Mouse (Mus musculus) 3134 (cell line): ENCODE measurements around the gene Ttc19.
A peak's percentile ranks its signal among the peaks of the same experiment; 100 is the strongest.
"Not testable (repeated sequence)": the region's sequence is repeated elsewhere in the genome, so short reads cannot be mapped to it uniquely, and the experiment has no call there.

Experiments
- DNase-seq: peaks from one replicate; pipeline ENCODE4 v3.0.0-alpha.2; 2011; ENCODE audit warnings: low spot score; ENCODE audit not compliant: insufficient read length; ENCODE audit errors: extremely low read depth

Gene Ttc19

DNA sequence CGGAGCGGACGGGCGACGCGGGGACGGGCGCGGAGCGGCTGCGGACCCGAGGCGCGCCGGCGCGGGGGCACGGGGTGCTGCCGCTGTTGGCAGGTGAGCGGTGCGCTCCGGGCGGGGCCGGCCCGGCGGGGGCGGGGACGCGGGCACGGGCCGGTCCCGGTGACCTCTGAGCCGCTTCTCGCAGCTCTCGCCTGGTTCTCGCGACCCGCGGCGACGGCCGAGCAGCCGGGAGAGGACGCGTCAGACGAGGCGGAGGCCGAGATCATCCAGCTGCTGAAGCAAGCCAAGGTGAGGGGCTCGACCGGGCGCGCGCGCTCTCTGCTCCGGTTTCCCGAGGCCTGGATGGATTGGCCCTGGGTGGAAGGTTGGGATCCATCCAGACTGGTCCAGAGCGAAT is 326 bp downstream of the Ttc19 start:
- DNase-seq = peak; percentile 82

DNA sequence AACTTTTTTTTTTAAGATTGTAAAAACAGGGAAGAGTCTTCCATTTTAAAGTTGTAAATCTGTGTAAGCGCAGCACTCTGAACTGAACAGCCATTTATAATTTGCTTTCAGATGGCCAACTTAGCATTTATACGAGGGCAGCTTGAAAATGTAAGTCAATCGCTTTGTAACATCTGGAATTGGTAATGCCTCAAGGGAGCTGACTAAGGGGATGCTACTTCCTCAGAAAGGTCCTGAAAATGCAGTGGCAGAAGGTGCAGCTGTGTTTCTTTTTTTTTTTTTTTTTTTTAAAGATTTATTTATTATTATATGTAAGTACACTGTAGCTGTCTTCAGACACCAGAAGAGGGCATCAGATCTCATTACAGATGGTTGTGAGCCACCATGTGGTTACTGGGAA is 2.7 kb downstream of the Ttc19 start:
- not testable (repeated sequence) for DNase-seq

DNA sequence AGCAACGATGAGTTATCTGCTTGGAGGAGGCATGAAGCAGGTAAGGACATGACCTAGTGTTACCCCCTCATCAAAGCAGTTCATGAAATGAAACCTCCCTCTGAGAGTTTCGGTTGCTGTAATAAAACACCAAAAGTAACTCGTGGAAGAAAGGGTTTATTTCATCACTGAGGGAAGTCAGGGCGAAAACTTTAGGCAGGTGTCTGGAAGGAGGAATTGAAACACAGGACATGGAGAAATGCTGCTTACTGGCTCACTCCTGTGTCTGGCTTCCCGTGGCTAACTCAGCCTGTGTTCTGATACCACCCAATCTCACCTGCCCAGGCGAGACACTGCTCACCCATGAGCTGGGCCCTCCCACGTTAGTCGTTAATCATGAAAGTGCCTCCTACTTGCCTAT is 3.7 kb downstream of the Ttc19 start:
- no peak for DNase-seq

DNA sequence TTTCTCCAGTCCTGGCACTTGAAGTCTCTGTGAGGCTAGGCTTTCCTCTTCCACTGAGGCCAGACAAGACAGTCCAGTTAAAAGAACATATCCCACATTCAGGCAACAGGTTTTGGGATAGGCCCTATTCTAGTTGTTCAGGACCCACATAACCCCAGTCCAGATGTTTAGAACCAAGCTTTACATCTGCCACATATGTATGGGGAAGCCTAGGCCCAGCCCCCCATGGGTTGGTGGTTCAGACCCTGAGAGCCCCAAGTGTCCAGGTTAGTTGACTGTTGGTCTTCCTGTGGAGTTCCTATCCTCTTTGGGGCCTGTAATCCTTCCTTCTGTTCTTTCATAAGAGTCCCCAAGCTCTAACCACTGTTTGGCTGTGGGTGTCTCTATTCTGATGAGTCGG is 6.4 kb downstream of the Ttc19 start:
- DNase-seq = no peak

DNA sequence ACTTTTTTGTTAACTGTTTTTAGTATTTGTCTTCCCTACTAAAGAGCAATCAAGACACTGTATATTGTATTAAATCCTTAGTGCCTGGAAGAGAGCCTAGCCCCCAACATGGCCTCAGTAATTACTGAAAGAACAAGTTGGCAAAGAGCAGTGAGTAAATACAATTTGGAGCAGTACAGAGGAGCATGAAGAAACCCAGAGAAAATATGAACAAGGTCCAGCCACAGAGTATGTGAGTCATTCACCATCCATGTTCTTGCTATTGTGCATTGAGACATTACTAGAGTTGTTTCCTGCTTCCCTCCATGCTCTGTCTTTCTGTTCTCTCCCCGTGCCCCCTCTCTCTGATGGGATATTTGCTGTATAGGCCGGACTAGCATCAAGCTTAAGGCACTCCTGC is 12.8 kb downstream of the Ttc19 start:
- DNase-seq = no peak

DNA sequence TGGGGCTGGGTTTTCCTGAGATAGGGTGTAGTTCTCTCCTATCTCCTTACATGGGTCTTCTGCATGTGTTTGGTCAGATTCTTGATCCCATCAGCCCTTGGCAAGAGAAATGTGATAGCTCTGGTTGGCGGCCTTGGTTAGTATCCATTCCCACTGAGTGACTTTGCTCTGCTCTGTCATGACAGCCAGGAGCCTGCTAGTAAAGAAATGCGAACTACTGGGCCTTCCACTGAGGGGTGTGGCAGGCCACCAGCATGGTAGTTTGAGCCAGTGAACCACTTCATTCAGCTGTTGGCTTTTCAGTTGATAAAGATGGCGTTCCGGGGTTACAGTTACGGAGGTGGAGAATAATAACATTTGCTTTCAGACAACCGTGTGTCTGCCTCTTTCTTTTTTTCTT is 17.6 kb downstream of the Ttc19 start:
- DNase-seq = no peak

DNA sequence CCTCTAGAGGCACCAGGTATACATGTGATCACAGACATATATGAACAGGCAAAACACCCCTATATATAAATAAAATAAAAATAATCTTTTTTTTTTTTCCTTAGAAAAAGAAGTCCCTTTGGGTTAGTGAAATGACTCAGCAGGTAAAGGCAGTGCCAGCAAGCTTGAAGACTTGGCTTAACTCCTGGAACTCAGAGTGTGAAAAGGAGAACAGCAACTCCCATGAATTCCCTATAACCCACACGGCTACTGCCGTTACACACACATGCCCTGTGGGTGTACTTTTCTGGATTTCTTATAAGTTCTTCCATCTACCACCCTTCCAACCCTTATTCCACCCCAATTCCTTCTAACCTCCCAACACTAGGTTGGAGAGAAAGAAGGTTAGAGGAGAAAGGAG is 24.6 kb downstream of the Ttc19 start:
- peak; percentile 35 for DNase-seq

DNA sequence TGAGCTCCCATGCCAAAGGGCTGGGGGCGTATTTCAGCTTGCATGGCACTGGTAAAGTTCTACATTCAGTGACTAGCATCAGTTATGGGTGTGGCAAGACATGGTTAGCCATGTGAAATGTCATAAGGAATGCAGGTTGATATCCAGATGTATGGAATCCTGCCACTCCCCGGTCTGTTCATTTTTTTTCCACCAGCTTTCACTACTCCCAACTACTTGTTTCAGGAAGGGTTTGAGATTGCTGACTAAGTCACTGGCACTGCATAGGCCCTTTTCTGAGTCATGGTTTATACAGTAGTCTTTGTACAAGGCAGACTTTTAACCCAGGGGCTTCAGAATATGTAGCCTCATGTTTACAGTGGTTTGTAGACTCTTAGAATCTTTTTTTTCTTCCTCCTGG is 28.0 kb downstream of the Ttc19 start:
- DNase-seq = no peak

DNA sequence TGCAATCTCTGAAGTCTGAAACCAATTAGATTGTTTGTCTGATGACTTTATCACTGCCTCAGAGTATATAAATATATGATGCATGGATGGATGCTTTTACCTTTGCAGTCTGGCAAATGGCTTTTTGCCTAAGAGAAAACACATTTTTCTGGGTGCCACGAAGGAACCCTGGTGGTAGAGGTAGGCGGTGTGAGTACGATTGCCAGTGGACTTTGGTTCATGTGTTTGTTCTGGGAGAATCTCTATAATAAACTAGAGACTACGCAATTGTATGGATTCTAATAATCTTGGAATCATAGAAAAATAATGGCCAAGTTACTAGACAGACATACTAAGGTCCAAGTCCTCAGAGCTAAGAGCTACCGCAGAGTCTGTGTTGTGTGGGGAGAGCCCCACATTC is 33.7 kb downstream of the Ttc19 start:
- no peak for DNase-seq

DNA sequence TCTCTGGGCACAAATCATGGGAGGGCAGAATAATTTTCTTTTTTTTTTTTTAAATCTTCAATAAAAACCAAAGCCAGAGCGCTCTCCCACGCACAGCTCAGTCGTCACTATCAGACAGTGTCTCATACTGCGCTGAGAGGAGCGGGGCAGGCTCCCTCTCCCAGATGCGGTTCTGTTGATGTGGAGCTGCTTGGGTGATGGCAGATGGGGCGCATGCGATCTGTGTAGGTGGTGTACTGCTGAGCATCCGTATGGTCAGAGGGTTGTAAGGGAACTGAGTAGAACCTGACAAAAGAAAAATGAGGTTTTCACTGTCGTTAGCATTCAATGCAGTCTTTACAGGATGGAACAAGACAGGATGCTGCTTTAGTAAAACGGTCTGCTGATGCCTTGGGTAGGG is 36.5 kb downstream of the Ttc19 start:
- no peak for DNase-seq

DNA sequence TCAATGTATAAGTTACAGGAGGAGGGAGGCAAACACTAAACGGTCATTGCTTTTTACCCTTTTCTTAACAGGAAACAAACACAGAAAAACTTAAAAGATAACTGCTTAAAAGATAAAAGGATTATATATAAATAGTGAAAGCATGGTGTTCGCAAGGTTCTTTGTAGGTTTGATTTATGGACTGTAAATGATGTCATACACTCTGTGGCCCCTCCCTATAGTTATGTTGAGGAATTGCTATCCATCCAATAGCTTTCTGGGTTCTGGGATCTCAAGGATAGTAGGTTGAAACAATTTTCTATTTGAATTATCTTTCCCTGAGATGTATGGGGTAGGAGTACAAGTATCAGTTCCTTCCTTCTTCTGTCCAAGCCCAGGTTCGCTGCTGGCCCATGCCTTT is 38.8 kb downstream of the Ttc19 start:
- DNase-seq = no peak

DNA sequence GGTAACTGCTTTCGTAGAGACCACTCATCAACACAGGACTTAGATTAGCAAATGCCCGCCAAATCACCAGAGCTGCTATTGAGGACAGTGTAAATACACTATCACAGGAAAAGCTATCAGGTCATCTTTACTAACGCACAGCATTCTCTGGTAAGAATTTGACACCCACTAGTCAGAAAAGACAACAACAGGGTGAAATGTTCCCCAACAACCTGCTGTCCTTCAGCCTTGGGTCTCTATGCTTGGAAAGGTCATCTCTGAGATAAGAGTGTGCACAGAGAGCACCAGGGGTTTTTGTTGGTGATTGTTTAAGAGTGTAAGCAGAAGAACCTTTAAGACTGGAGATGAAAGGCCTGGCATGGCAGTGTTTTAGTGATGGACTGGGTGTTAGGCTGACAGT is 42.4 kb downstream of the Ttc19 start:
- DNase-seq = no peak

DNA sequence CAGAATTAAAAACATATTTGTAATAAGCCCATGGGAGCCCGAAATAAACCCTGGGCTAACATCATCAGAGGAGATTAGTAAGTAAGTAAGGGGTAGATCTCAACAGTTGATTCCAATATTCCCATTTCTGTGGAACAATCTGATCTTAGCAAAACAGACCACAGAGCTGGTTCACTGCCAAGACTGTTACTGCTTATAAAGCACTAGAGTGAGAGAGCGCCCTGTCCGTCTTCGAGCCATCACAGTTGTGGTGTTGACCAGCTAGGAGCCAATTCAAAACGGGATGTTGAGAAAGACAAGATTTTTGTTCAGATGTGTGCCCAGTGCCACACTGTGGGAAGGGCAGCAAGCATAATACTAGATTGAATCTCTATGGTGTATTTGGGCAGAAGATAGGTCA is 49.9 kb downstream of the Ttc19 start:
- DNase-seq = no peak

DNA sequence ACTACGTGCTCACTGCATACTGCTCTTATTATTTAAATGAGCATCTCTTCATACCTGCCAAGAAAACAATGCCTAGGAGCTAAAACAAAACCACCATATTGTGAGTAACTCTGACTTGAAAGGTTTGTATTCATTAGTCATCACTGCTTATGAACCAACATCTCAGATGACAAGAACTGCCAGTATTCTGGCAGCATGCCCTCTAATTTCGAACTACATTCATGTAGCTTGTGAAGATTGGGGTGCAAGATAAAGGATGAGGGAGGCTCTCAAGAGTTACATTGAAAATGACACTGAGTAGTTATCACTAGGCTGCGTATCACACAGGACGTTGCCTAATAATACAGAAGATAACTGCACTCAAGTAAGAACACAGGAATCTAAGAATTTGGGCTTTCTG is 51.0 kb downstream of the Ttc19 start:
- DNase-seq = no peak

DNA sequence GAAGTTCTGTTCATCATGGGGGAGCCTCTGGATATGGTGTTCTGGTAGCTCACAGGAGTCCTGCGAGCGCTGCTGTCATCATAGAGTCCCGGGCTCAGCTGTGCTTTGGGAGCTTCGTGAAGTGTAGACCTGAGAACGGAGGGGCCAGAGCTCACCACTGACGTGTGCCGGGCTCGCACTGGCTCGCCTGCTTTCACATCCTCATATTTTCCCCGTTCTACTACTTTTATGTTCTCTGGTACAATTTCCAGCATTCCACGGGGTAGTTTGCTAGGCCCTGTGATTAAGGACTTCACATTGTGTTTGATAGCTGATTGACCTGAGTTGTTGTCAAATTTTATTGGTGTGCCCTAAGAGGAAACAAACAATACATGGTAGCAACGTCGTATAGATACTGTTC is 61.7 kb downstream of the Ttc19 start:
- DNase-seq = no peak

DNA sequence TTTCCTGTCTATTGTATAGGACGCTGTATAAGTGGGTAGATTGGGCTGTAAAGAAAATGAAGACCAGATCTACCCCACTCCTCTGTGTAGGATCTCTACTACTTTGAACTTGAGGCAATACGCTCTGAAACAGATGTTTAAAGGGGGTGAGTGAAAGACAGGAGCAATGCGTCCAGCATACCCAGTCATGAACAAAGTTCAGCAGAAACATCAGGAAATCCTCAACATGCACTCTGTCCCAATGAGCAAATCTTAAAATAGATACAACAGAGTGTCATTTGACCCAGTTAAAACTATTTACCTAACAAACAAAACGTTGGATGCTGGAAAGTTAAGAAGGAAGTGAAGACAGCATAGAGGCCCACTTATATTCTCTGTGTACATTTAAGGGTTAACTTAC is 70.7 kb downstream of the Ttc19 start:
- no peak for DNase-seq

DNA sequence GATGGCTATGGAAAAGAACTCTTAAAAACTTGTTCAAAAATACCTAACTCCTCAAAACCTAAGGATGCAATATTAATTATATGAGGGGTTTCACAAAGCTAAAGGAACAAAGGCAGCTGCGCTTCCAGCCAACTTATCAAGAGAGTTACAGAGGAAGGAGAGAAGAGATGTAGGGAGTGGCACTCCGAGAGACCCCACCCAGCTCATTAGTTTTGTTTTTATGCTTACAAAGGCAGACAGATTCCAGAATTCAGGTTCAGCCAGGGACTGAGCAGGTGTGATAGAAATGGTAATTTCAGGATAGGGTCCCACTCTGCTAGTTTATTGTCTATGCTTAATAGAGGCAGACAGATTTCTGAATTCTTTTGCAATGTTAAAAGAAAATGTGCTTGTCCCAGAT is 73.9 kb downstream of the Ttc19 start:
- DNase-seq = no peak

DNA sequence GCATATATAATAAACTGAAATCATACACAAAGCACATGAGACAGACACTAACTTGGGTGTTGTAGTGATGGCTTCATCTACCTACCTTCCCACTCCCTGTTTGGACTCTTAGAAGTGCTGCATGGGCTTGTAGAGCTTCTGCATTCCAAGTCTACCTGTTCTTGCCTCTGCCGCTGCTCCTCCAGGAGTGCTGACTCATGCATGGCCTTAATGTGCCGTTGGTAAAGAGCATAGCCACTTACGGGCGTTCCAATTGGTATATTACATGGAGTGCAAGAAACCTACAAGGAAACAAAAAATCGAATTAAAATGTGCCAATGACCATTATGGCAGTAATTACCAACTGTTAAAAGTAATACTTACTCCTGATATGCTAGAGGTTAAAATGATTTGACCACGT is 85.6 kb downstream of the Ttc19 start:
- no peak for DNase-seq

DNA sequence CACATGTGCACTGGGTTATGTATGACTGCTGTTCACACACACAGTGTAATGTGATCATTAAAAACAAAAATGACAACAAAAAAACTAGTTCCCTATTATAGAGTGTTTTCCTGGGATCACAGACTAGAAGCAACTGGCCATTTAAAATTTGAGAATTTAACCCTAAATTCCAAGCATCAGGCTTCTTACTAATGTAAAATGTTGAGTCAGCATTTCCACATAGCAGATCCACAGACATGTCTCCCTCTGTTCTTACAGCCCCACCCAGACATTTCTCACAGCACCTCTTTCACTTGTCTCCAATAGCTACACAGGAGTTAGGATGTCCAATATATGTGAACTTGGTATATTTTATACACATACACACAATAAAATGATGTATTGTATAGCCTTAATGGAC is 88.7 kb downstream of the Ttc19 start:
- no peak for DNase-seq

DNA sequence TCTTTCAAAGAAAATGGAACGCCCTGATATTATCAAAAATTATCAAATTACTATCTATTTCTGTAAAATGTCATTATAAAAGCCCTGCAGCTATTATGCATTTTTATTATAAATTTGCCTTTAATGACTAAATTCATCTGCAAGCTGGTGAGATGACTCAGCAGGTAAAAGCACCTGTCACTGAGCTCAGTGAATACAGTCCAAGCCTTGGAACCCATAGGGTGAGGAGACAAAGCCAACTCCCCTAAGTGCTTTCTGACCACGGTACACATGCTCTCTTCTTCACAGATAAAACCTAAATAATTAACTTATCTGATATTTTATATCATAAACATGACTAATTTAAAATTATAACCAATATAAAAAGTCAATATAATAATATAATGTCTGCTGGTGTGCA is 90.5 kb downstream of the Ttc19 start:
- DNase-seq = no peak

DNA sequence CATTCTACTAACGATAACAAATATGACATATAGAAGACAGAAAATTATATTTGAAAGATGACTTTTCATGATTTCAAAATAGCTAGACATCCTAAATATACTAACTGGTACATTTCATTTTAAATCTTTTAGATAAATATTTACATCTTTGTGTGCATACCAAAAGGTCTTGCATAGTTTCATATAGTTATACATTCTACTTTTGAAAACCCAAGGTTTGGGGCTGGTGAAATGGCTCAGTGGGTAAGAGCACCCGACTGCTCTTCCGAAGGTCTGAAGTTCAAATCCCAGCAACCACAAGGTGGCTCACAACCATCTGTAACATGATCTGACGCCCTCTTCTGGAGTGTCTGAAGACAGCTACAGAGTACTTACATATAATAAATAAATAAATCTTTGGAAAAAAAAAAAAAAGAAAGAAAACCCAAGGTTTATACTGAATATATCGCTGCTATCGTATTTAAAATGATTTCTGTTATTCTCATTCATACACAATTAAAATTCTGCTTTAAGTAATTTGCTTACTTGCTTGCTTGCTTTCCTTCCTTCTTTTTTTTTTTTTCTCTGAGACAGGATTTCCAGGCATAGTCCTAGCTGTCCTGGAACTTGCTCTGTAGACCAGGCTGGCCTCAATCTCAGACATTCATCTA is 96.1 kb downstream of the Ttc19 start:
- DNase-seq = not testable (repeated sequence)
